Mouse (Mus musculus) layer of hippocampus, adult 2 months (tissue): Measurements from ENCODE around the gene Atxn2. TPM values are rescaled to one million over a fixed set of nuclear protein-coding genes. Genes with fewer than 3 reads are reported as not detected.
A peak's percentile ranks its signal among the peaks of the same experiment; 100 is the strongest.

Experiments
- DNase-seq, 2 experiments: peaks; one replicate each; pipeline ENCODE4 v3.0.0; 2022; ENCODE audit warnings: low spot score in 2 of 2
- H3K27ac ChIP-seq: fragments of 200-600 bp; 2 replicates; pipeline ENCODE4 v1.8.1; 2022
- H3K4me3 ChIP-seq: fragments of 200-600 bp; 2 replicates; pipeline ENCODE4 v1.8.1; 2022; ENCODE audit warnings: mild to moderate bottlenecking
- CTCF ChIP-seq: fragments of 200-600 bp; conservative IDR thresholded peaks from 2 replicates; pipeline ENCODE4 v1.8.1; 2022; ENCODE audit warnings: antibody characterized with exemption, mild to moderate bottlenecking, moderate library complexity
- total RNA-seq, 2 experiments: library from RNA; stranded (reverse); gene quantifications; 2 replicates each; pipeline ENCODE4 v1.2.3; 2021

Atxn2 gene
- total RNA-seq, 2 experiments from 2014 or later, result 216 to 227 TPM

GRCm38 (mm10) chr5:121795800-121796199 is 84.7 kb downstream of the Atxn2 start:
- Histone ChIP-seq H3K27ac (no peak overlapping the region), H3K4me3 (no peak overlapping the region)
- peak; percentile 69 for TF ChIP-seq CTCF
- DNase-seq, result no peak

GRCm38 (mm10) chr5:121798447-121798846 is 87.3 kb downstream of the Atxn2 start:
- no peak overlapping the region for H3K4me3 ChIP-seq
- 0 out of 2 replicates have a peak, but pooled peaks have one; percentile 9 for TF ChIP-seq CTCF
- DNase-seq, result no peak
- no peak overlapping the region for H3K27ac ChIP-seq

GRCm38 (mm10) chr5:121807186-121807585 is 96.0 kb downstream of the Atxn2 start:
- no peak for TF ChIP-seq CTCF
- Histone ChIP-seq H3K4me3 (no peak overlapping the region), H3K27ac (peak overlapping the region; percentile 87)
- DNase-seq, result no peak

- no peak for TF ChIP-seq CTCF
- DNase-seq, result no peak
- Histone ChIP-seq H3K4me3 (no peak overlapping the region), H3K27ac (peak overlapping the region; percentile 87)
Measured at GRCm38 (mm10) chr5:121808202-121808601, 97.1 kb downstream of the Atxn2 start.

GRCm38 (mm10) chr5:121809667-121810224 is 98.6 kb downstream of the Atxn2 start:
- Histone ChIP-seq H3K27ac (peak overlapping the region; percentile 87), H3K4me3 (no peak overlapping the region)
- DNase-seq, result no peak
- TF ChIP-seq CTCF, result no peak

GRCm38 (mm10) chr5:121810331-121811151 is 99.4 kb downstream of the Atxn2 start:
- DNase-seq, result no peak
- H3K27ac ChIP-seq, result peak overlapping the region; percentile 87
- no peak for TF ChIP-seq CTCF
- no peak overlapping the region for H3K4me3 ChIP-seq

- H3K4me3 ChIP-seq, result no peak overlapping the region
- no peak for DNase-seq
- H3K27ac ChIP-seq, result peak overlapping the region; percentile 87
- TF ChIP-seq CTCF, result no peak
Measured at GRCm38 (mm10) chr5:121811485-121811931, 100.4 kb downstream of the Atxn2 start.

GRCm38 (mm10) chr5:121812526-121813243 is 101.5 kb downstream of the Atxn2 start:
- no peak for TF ChIP-seq CTCF
- Histone ChIP-seq H3K27ac (peak overlapping the region; percentile 87), H3K4me3 (no peak overlapping the region)
- DNase-seq, result no peak

- TF ChIP-seq CTCF, result no peak
- DNase-seq, result no peak
- Histone ChIP-seq H3K27ac (0 out of 2 replicates have a peak overlapping the region, but pooled peaks have one; percentile 18), H3K4me3 (no peak overlapping the region)
Measured at GRCm38 (mm10) chr5:121813744-121814143, 102.6 kb downstream of the Atxn2 start.

- H3K4me3 ChIP-seq, result no peak overlapping the region
- peak; percentile 83 for TF ChIP-seq CTCF
- no peak overlapping the region for H3K27ac ChIP-seq
- peak; percentile 58 to 63 for DNase-seq
Measured at GRCm38 (mm10) chr5:121815067-121815466, 103.9 kb downstream of the Atxn2 start.

GRCm38 (mm10) chr5:121815867-121816380 is 104.8 kb downstream of the Atxn2 start:
- TF ChIP-seq CTCF, result no peak
- Histone ChIP-seq H3K4me3 (no peak overlapping the region), H3K27ac (no peak overlapping the region)
- no peak for DNase-seq

- no peak overlapping the region for H3K4me3 ChIP-seq
- no peak for DNase-seq
- no peak overlapping the region for H3K27ac ChIP-seq
- no peak for TF ChIP-seq CTCF
Measured at GRCm38 (mm10) chr5:121816611-121817010, 105.5 kb downstream of the Atxn2 start.

GRCm38 (mm10) chr5:121817551-121817950 is 106.4 kb downstream of the Atxn2 start:
- H3K27ac ChIP-seq, result peak overlapping the region; percentile 46; the same call in 1 of the 2 replicates
- no peak overlapping the region for H3K4me3 ChIP-seq
- DNase-seq, result no peak
- TF ChIP-seq CTCF, result no peak
